Mouse (Mus musculus) hindbrain, embryonic 16.5 days (tissue): ENCODE results near the gene Pigw. TPM values are rescaled to one million over a fixed set of nuclear protein-coding genes. Genes with fewer than 3 reads are reported as not detected.

Experiments used
- ATAC-seq: fragments of 200-750 bp; cut with Nextera tagmentation; 2 replicates; pipeline ENCODE4 v1.8.0; 2017; ENCODE audit warnings: moderate TSS enrichment, moderate library complexity
- H3K27ac ChIP-seq: fragments of 300-500 bp; sonication (generic); 2 replicates; pipeline ENCODE4 v1.5.1; 2014; ENCODE audit warnings: low read depth, mild to moderate bottlenecking, control low read depth, low read length, moderate library complexity
- H3K27me3 ChIP-seq: fragments of 300-500 bp; sonication (generic); replicated peaks from 2 replicates; pipeline ENCODE4 v1.6.1; 2014; ENCODE audit warnings: low read length; ENCODE audit not compliant: control insufficient read depth, insufficient read depth
- H3K36me3 ChIP-seq: fragments of 300-500 bp; sonication (generic); 2 replicates; pipeline ENCODE4 v1.6.1; 2014; ENCODE audit warnings: mild to moderate bottlenecking, low read length, moderate library complexity, mixed read lengths; ENCODE audit not compliant: control insufficient read depth, insufficient read depth
- H3K4me1 ChIP-seq: fragments of 300-500 bp; sonication (generic); 2 replicates; pipeline ENCODE4 v1.6.1; 2014; ENCODE audit warnings: low read depth, low read length; ENCODE audit not compliant: control insufficient read depth, insufficient read depth
- H3K4me2 ChIP-seq: fragments of 300-500 bp; sonication (generic); 2 replicates; pipeline ENCODE4 v1.6.1; 2014; ENCODE audit warnings: mild to moderate bottlenecking, low read length, control low read depth, moderate library complexity
- H3K4me3 ChIP-seq: fragments of 300-500 bp; sonication (generic); 2 replicates; pipeline ENCODE4 v1.5.1; 2014; ENCODE audit warnings: mild to moderate bottlenecking, low read length, control low read depth, moderate library complexity
- H3K9ac ChIP-seq: fragments of 300-500 bp; sonication (generic); 2 replicates; pipeline ENCODE4 v1.6.1; 2014; ENCODE audit warnings: low read depth, mild to moderate bottlenecking, control low read depth, low read length, moderate library complexity
- H3K9me3 ChIP-seq: fragments of 300-500 bp; sonication (generic); 2 replicates; pipeline ENCODE4 v1.6.1; 2014; ENCODE audit warnings: mild to moderate bottlenecking, low read length, moderate library complexity; ENCODE audit not compliant: control insufficient read depth
- WGBS: fragments of 180-500 bp; shearing (Covaris S2); extraction: QIAGEN DNeasy Blood & Tissue Kit; methylation state at CpG from one replicate; pipeline ENCODE4 v1.1.7; 2014; 5-methylcytosine and 5-hydroxymethylcytosine counted together
- polyA plus RNA-seq: library from polyadenylated mRNA; unstranded; fragments of >200 nt; fragmentation: Nextera tagmentation; extraction: Ambion mirVana; gene quantifications from 2 replicates; pipeline ENCODE4 v1.2.1, GENCODE M21; 2015

Gene Pigw
- 2.2 and 2.5 TPM in 2 replicates for polyA plus RNA-seq

- 1% methylated on average over 56 of the region's 81 CpGs for WGBS
- peak within 1 kb of the TSS; percentile 87 for H3K27ac ChIP-seq
- no peaks in the 10 kb centered on the region for H3K9me3 ChIP-seq
- no peaks in the 10 kb centered on the region for H3K27me3 ChIP-seq
- peak within 1 kb of the TSS; percentile 90 for H3K9ac ChIP-seq
- H3K4me2 ChIP-seq = peak within 1 kb of the TSS; percentile 71
- peak within 1 kb of the TSS; percentile 96 for H3K4me3 ChIP-seq
- H3K36me3 ChIP-seq = peaks cover 5% of the 10 kb centered on the region; the same call in 1 of the 2 replicates
- ATAC-seq = peak; percentile 95
- H3K4me1 ChIP-seq = peaks cover 16% of the 10 kb centered on the region
These were observed at the start of gene Pigw, which contains the start of gene Myo19 for GRCm38 (mm10) chr11:84879772-84880464. TSS of gene Pigw (minus strand) at chr11:84880285. TSS of gene Myo19 (plus strand) at chr11:84880148.

- no peaks in the 10 kb centered on the region for H3K36me3 ChIP-seq
- H3K27me3 ChIP-seq = no peaks in the 10 kb centered on the region
- H3K4me3 ChIP-seq = no peak overlapping the region
- no peak overlapping the region for H3K4me2 ChIP-seq
- H3K9ac ChIP-seq = no peak overlapping the region
- WGBS = 89% methylated on average over 8 of the region's 8 CpGs
- H3K4me1 ChIP-seq = peaks cover 5% of the 10 kb centered on the region
- H3K9me3 ChIP-seq = no peaks in the 10 kb centered on the region
- no peak for ATAC-seq
- no peak overlapping the region for H3K27ac ChIP-seq
These were observed 40.9 kb upstream of the Pigw start for GRCm38 (mm10) chr11:84920981-84921380.

GRCm38 (mm10) chr11:84919951-84920350, 39.9 kb upstream of the Pigw start:
- no peak for ATAC-seq
- no peaks in the 10 kb centered on the region for H3K9me3 ChIP-seq
- H3K27me3 ChIP-seq = no peaks in the 10 kb centered on the region
- no peak overlapping the region for H3K4me2 ChIP-seq
- no peak overlapping the region for H3K9ac ChIP-seq
- H3K36me3 ChIP-seq = no peaks in the 10 kb centered on the region
- H3K4me3 ChIP-seq = no peak overlapping the region
- H3K4me1 ChIP-seq = peaks cover 11% of the 10 kb centered on the region
- 75% methylated on average over 7 of the region's 7 CpGs for WGBS
- no peak overlapping the region for H3K27ac ChIP-seq

- Histone ChIP-seq H3K9ac (no peak overlapping the region), H3K27me3 (no peaks in the 10 kb centered on the region), H3K9me3 (no peaks in the 10 kb centered on the region), H3K4me2 (no peak overlapping the region), H3K27ac (no peak overlapping the region), H3K36me3 (no peaks in the 10 kb centered on the region), H3K4me3 (no peak overlapping the region), H3K4me1 (peaks cover 15% of the 10 kb centered on the region)
- 38% methylated on average over 3 of the region's 3 CpGs for WGBS
- no peak for ATAC-seq
These were observed 39.2 kb upstream of the Pigw start for GRCm38 (mm10) chr11:84919276-84919675.

- H3K27me3 ChIP-seq = no peaks in the 10 kb centered on the region
- no peaks in the 10 kb centered on the region for H3K9me3 ChIP-seq
- no peak overlapping the region for H3K27ac ChIP-seq
- peak; percentile 81 for ATAC-seq
- H3K9ac ChIP-seq = 0 out of 2 replicates have a peak overlapping the region, but pooled peaks have one; percentile 11
- 0 out of 2 replicates have a peak overlapping the region, but pooled peaks have one; percentile 16 for H3K4me3 ChIP-seq
- H3K4me1 ChIP-seq = peaks cover 15% of the 10 kb centered on the region
- no peaks in the 10 kb centered on the region for H3K36me3 ChIP-seq
- H3K4me2 ChIP-seq = peak overlapping the region; percentile 46
- 6% methylated on average over 16 of the region's 16 CpGs for WGBS
These were observed 38.3 kb upstream of the Pigw start for GRCm38 (mm10) chr11:84918425-84918824.

GRCm38 (mm10) chr11:84916703-84917300, 36.7 kb upstream of the Pigw start:
- Histone ChIP-seq H3K4me3 (peak overlapping the region; percentile 89), H3K9ac (peak overlapping the region; percentile 57), H3K27me3 (no peaks in the 10 kb centered on the region), H3K4me1 (peaks cover 15% of the 10 kb centered on the region), H3K9me3 (no peaks in the 10 kb centered on the region), H3K36me3 (peaks cover 2% of the 10 kb centered on the region; the same call in 1 of the 2 replicates), H3K27ac (no peak overlapping the region), H3K4me2 (peak overlapping the region; percentile 55)
- 61% methylated on average over 7 of the region's 7 CpGs for WGBS
- ATAC-seq = no peak

- peak; percentile 94 for ATAC-seq
- Histone ChIP-seq H3K27me3 (no peaks in the 10 kb centered on the region), H3K36me3 (peaks cover 6% of the 10 kb centered on the region), H3K27ac (peak within 1 kb of the TSS; percentile 50; the same call in 1 of the 2 replicates), H3K4me2 (peak within 1 kb of the TSS; percentile 80), H3K9ac (peak within 1 kb of the TSS; percentile 79), H3K4me3 (peak within 1 kb of the TSS; percentile 89), H3K4me1 (peaks cover 15% of the 10 kb centered on the region), H3K9me3 (no peaks in the 10 kb centered on the region)
- WGBS = 3% methylated on average over 34 of the region's 34 CpGs
These were observed 36.1 kb upstream of the Pigw start, which contains the start of gene Znhit3 for GRCm38 (mm10) chr11:84916053-84916702. TSS of gene Znhit3 (minus strand) at chr11:84916366.

GRCm38 (mm10) chr11:84914673-84915072, 34.6 kb upstream of the Pigw start:
- ATAC-seq = no peak
- Histone ChIP-seq H3K36me3 (peaks cover 18% of the 10 kb centered on the region), H3K9ac (no peak overlapping the region), H3K27ac (no peak overlapping the region), H3K27me3 (no peaks in the 10 kb centered on the region), H3K9me3 (no peaks in the 10 kb centered on the region), H3K4me1 (peaks cover 15% of the 10 kb centered on the region), H3K4me3 (no peak overlapping the region), H3K4me2 (no peak overlapping the region)
- WGBS = 95% methylated on average over 5 of the region's 5 CpGs

- no peaks in the 10 kb centered on the region for H3K27me3 ChIP-seq
- no peak overlapping the region for H3K9ac ChIP-seq
- no peak for ATAC-seq
- H3K4me2 ChIP-seq = no peak overlapping the region
- 61% methylated on average over 4 of the region's 4 CpGs for WGBS
- H3K4me1 ChIP-seq = peaks cover 9% of the 10 kb centered on the region
- H3K27ac ChIP-seq = no peak overlapping the region
- peaks cover 33% of the 10 kb centered on the region for H3K36me3 ChIP-seq
- no peak overlapping the region for H3K4me3 ChIP-seq
- H3K9me3 ChIP-seq = no peaks in the 10 kb centered on the region
These were observed 30.3 kb upstream of the Pigw start for GRCm38 (mm10) chr11:84910411-84910810.
